19 mouse cellular contexts compared by ENCODE assay signal in the genomic region with DNA sequence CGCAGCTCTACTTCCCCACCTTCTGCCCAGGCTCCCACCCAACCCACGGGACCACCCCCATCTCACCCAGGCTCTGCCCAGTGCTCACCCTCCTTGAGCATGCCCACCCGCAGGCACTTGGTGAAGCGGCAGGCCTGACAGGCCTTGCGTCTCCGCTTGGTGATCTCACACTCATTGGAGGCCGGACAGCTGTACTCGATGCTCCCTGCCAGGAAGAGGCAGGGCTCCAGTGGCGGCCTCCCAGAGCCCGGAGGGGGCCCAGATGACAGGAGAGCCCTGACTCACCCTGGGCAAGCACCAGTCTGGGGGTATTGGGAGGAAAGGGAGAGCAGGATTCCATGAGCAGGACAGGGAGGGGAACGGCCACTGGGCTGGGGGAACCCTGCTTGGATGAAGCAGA. TPM values are rescaled to one million over a fixed set of nuclear protein-coding genes. Genes with fewer than 3 reads are reported as not detected.
DNase-seq lines count a peak whose midpoint lies in the region; ATAC-seq and TF ChIP-seq lines count a peak whose summit lies in the region.
"Had no signal": no experiment of that assay in that cellular context is flagged by ENCODE, and none has a peak within 500 bp of the region (broad histone marks: within the 10 kb centered on the region; RNA-seq: fewer than 3 reads in every experiment).

No protein-coding gene starts in this region.

- TF ChIP-seq CTCF in gastrocnemius, adult 2 months (IDR thresholded peaks at IDR 0.05), result no peak
- no peak for TF ChIP-seq CTCF in lung, postnatal 0 days (IDR thresholded peaks at IDR 0.05)

- peak overlapping the region; percentile 28; the same call in 1 of the 2 replicates for H3K27ac ChIP-seq in gastrocnemius, adult 2 months
- no peak overlapping the region for H3K27ac ChIP-seq in hindbrain, embryonic 10.5 days
- no peak overlapping the region for H3K27ac ChIP-seq in hindbrain, embryonic 11.5 days (ENCODE audit: low read depth, low read length)
- H3K27ac ChIP-seq in lung, postnatal 0 days (ENCODE audit: low read length), result no peak overlapping the region
- H3K27ac ChIP-seq: hindbrain, embryonic 12.5 days; liver, embryonic 14.5 days had no signal

- no peak for ATAC-seq in hindbrain, embryonic 11.5 days (ENCODE audit: low FRiP score)
- no peak for ATAC-seq in lung, postnatal 0 days
- ATAC-seq: CD4-positive, CD25-positive, alpha-beta regulatory T cell, adult 4 months; forebrain, embryonic 16.5 days had no signal

- no peak for TF ChIP-seq EP300 in lung, postnatal 0 days (IDR thresholded peaks at IDR 0.05)

- no peaks in the 10 kb centered on the region for H3K9me3 ChIP-seq in hindbrain, embryonic 10.5 days
- no peaks in the 10 kb centered on the region for H3K9me3 ChIP-seq in hindbrain, embryonic 11.5 days (ENCODE audit: control insufficient read depth, low read length)
- no peaks in the 10 kb centered on the region for H3K9me3 ChIP-seq in lung, postnatal 0 days (ENCODE audit: low read length)
- H3K9me3 ChIP-seq: hindbrain, embryonic 12.5 days had no signal

- H3K27me3 ChIP-seq in hindbrain, embryonic 10.5 days (ENCODE audit: insufficient read depth, poor library complexity, severe bottlenecking), result no peaks in the 10 kb centered on the region
- H3K27me3 ChIP-seq in hindbrain, embryonic 11.5 days (ENCODE audit: control insufficient read depth, insufficient read depth, low read length), result no peaks in the 10 kb centered on the region
- no peaks in the 10 kb centered on the region for H3K27me3 ChIP-seq in lung, postnatal 0 days (replicated peaks; ENCODE audit: insufficient read depth, low read length)
- H3K27me3 ChIP-seq: hindbrain, embryonic 12.5 days had no signal

- peak; percentile 63 for DNase-seq in gastrocnemius, adult 2 months
- DNase-seq in gastrocnemius, adult 18-20 months (ENCODE audit: low spot score), result no peak
- DNase-seq in hindbrain, embryonic 10.5 days (ENCODE audit: low spot score), result no peak
- no peak for DNase-seq in hindbrain, embryonic 11.5 days (ENCODE audit: low spot score)
- DNase-seq in lung, postnatal 4 days, result peak; percentile 17 to 67
- no peak for DNase-seq in lung, postnatal 0 days (ENCODE audit: low spot score)
- no peak for DNase-seq in embryo, embryonic 10 days (ENCODE audit: low spot score)
- DNase-seq: embryo, embryonic 11 days; kidney, adult 11 months; left cerebral cortex, postnatal 4 days; lung, postnatal 36 days; retina, postnatal 1 day; thymus, postnatal 14 days had no signal

- intact Hi-C loops in gastrocnemius, adult 2 months (cut with DNase I), result no loop called here

- no peak overlapping the region for H3K9ac ChIP-seq in hindbrain, embryonic 11.5 days (ENCODE audit: low read depth, low read length)
- H3K9ac ChIP-seq in lung, postnatal 0 days (replicated peaks; ENCODE audit: low read depth), result no peak overlapping the region
- H3K9ac ChIP-seq: hindbrain, embryonic 12.5 days; liver, embryonic 14.5 days had no signal

- no peak overlapping the region for H3K4me3 ChIP-seq in gastrocnemius, adult 2 months
- H3K4me3 ChIP-seq in hindbrain, embryonic 10.5 days, result 0 out of 2 replicates have a peak overlapping the region, but pooled peaks have one; percentile 1
- no peak overlapping the region for H3K4me3 ChIP-seq in hindbrain, embryonic 11.5 days (ENCODE audit: low read depth, low read length)
- no peak overlapping the region for H3K4me3 ChIP-seq in lung, postnatal 0 days (ENCODE audit: low read depth, low read length)
- H3K4me3 ChIP-seq: hindbrain, embryonic 12.5 days had no signal

- H3K4me2 ChIP-seq in hindbrain, embryonic 11.5 days (replicated peaks; ENCODE audit: low read depth, low read length), result no peak overlapping the region
- H3K4me2 ChIP-seq in lung, postnatal 0 days (replicated peaks; ENCODE audit: low read depth, low read length), result no peak overlapping the region
- H3K4me2 ChIP-seq: hindbrain, embryonic 12.5 days; midbrain, embryonic 11.5 days had no signal

- peaks cover 25% of the 10 kb centered on the region for H3K4me1 ChIP-seq in hindbrain, embryonic 10.5 days (replicated peaks)
- H3K4me1 ChIP-seq in hindbrain, embryonic 11.5 days (replicated peaks; ENCODE audit: control insufficient read depth, insufficient read depth, low read length), result peaks cover 2% of the 10 kb centered on the region
- H3K4me1 ChIP-seq in lung, postnatal 0 days (ENCODE audit: insufficient read depth, low read depth, low read length), result no peaks in the 10 kb centered on the region; the same call in 1 of the 2 replicates

- H3K36me3 ChIP-seq in hindbrain, embryonic 10.5 days, result peaks cover 38% of the 10 kb centered on the region
- peaks cover 8% of the 10 kb centered on the region; the same call in 1 of the 2 replicates for H3K36me3 ChIP-seq in hindbrain, embryonic 11.5 days (ENCODE audit: control insufficient read depth, insufficient read depth, low read length)
- peaks cover 4% of the 10 kb centered on the region; the same call in 1 of the 2 replicates for H3K36me3 ChIP-seq in lung, postnatal 0 days (ENCODE audit: insufficient read depth, low read length)

- 84% methylated on average over 11 of the region's 11 CpGs for WGBS in hindbrain, embryonic 10.5 days
- WGBS in hindbrain, embryonic 11.5 days, result 80% methylated on average over 11 of the region's 11 CpGs
- 75% methylated on average over 11 of the region's 11 CpGs for WGBS in lung, postnatal 0 days

RNA-seq across cellular contexts. Expression of a gene that starts 4.1 kb away (rescaled TPM):
- 100 to 1,000 TPM; 177 to 270 TPM for total RNA-seq in gastrocnemius, adult 2 months (2021)
- 100 to 1,000 TPM; 219 to 239 TPM for total RNA-seq in gastrocnemius, adult 18-20 months (2021)
- 155 and 196 TPM in 2 replicates for polyA plus RNA-seq in hindbrain, embryonic 10.5 days (2016; fragmentation: Nextera tagmentation; extraction: Ambion mirVana)
- polyA plus RNA-seq in hindbrain, embryonic 11.5 days (2014; fragmentation: Nextera tagmentation; extraction: Ambion mirVana), result 126 and 138 TPM in 2 replicates
- polyA plus RNA-seq in lung, postnatal 0 days (2015; fragmentation: Nextera tagmentation; extraction: Ambion mirVana), result 437 and 450 TPM in 2 replicates

RNA-seq across cellular contexts. Expression of a gene that starts 4.5 kb away (rescaled TPM):
- total RNA-seq in gastrocnemius, adult 2 months (2021), result 10 to 100 TPM; 32.7 to 41.3 TPM
- 10 to 100 TPM; 43.9 to 44.7 TPM for total RNA-seq in gastrocnemius, adult 18-20 months (2021)
- 148 and 157 TPM in 2 replicates for polyA plus RNA-seq in hindbrain, embryonic 10.5 days (2016; fragmentation: Nextera tagmentation; extraction: Ambion mirVana)
- 142 and 147 TPM in 2 replicates for polyA plus RNA-seq in hindbrain, embryonic 11.5 days (2014; fragmentation: Nextera tagmentation; extraction: Ambion mirVana)
- polyA plus RNA-seq in lung, postnatal 0 days (2015; fragmentation: Nextera tagmentation; extraction: Ambion mirVana), result 89.0 and 93.3 TPM in 2 replicates

RNA-seq across cellular contexts. Expression of a gene that starts 7.6 kb away (rescaled TPM):
- 100 to 1,000 TPM in 1 of 2 experiments, 10 to 100 TPM in 1; 80.0 to 108 TPM for total RNA-seq in gastrocnemius, adult 2 months (2021)
- total RNA-seq in gastrocnemius, adult 18-20 months (2021), result 10 to 100 TPM; 76.5 to 93.1 TPM
- 8.4 and 12.0 TPM in 2 replicates for polyA plus RNA-seq in hindbrain, embryonic 10.5 days (2016; fragmentation: Nextera tagmentation; extraction: Ambion mirVana)
- 4.1 and 5.0 TPM in 2 replicates for polyA plus RNA-seq in hindbrain, embryonic 11.5 days (2014; fragmentation: Nextera tagmentation; extraction: Ambion mirVana)
- 9.8 and 12.8 TPM in 2 replicates for polyA plus RNA-seq in lung, postnatal 0 days (2015; fragmentation: Nextera tagmentation; extraction: Ambion mirVana)

RNA-seq across cellular contexts. Expression of a gene that starts 11.2 kb away (rescaled TPM):
- total RNA-seq in gastrocnemius, adult 2 months (2021), result not detected
- total RNA-seq in gastrocnemius, adult 18-20 months (2021), result not detected
- polyA plus RNA-seq in hindbrain, embryonic 10.5 days (2016; fragmentation: Nextera tagmentation; extraction: Ambion mirVana), result 0.46 TPM in 1 of 2 replicates, not detected in the other
- polyA plus RNA-seq in hindbrain, embryonic 11.5 days (2014; fragmentation: Nextera tagmentation; extraction: Ambion mirVana), result 0.54 TPM in 1 of 2 replicates, not detected in the other
- polyA plus RNA-seq in lung, postnatal 0 days (2015; fragmentation: Nextera tagmentation; extraction: Ambion mirVana), result 1.7 and 2.4 TPM in 2 replicates
- total RNA-seq: gastrocnemius, postnatal 4 days had no signal
- polyA plus RNA-seq: CD4-positive, CD25-positive, alpha-beta regulatory T cell, adult 4 months; hindbrain, embryonic 12.5 days; midbrain, embryonic 11.5 days had no signal

RNA-seq across cellular contexts. Expression of a gene that starts 20.3 kb away (rescaled TPM):
- not detected for total RNA-seq in gastrocnemius, adult 2 months (2021)
- not detected for total RNA-seq in gastrocnemius, adult 18-20 months (2021)
- polyA plus RNA-seq in hindbrain, embryonic 10.5 days (2016; fragmentation: Nextera tagmentation; extraction: Ambion mirVana), result not detected in 2 replicates
- 0.18 and 0.49 TPM in 2 replicates for polyA plus RNA-seq in hindbrain, embryonic 11.5 days (2014; fragmentation: Nextera tagmentation; extraction: Ambion mirVana)
- 0.12 and 0.30 TPM in 2 replicates for polyA plus RNA-seq in lung, postnatal 0 days (2015; fragmentation: Nextera tagmentation; extraction: Ambion mirVana)
- polyA plus RNA-seq: CD4-positive, CD25-positive, alpha-beta regulatory T cell, adult 4 months; midbrain, embryonic 11.5 days had no signal

Comparison
In these comparisons a context has a peak if more than half of its experiments do, and no peak if none do; other contexts are left out.
1. DNase-seq: peak in gastrocnemius, adult 2 months (single experiment) and lung, postnatal 4 days (2 of 2); none in gastrocnemius, adult 18-20 months (single experiment), hindbrain, embryonic 10.5 days (single experiment), hindbrain, embryonic 11.5 days (single experiment), lung, postnatal 0 days (single experiment) and embryo, embryonic 10 days (single experiment).